Mouse (Mus musculus): ENCODE measurements around the gene Fbln2. TPM values are rescaled to one million over a fixed set of nuclear protein-coding genes. Genes with fewer than 3 reads are reported as not detected.

Gene Fbln2
- polyA plus RNA-seq, 1 experiment: 1,102 TPM

GRCm38 (mm10) chr6:91222694-91223346 is 10.6 kb downstream of the Fbln2 start:
- Histone ChIP-seq H3K4me3 (ENCODE audit: insufficient read depth, low read length) (no peak overlapping the region), H3K27ac (ENCODE audit: insufficient read depth, low read length) (no peak overlapping the region), H3K4me1 (ENCODE audit: control insufficient read depth, insufficient read depth, low read length) (peaks cover 9% of the 10 kb centered on the region; the same call in 1 of the 2 replicates)
- TF ChIP-seq POLR2A (IDR thresholded peaks at IDR 0.05; ENCODE audit: low read depth, low read length) (no peak), CTCF (IDR thresholded peaks at IDR 0.05; ENCODE audit: borderline replicate concordance, insufficient read depth, low read length) (no peak)

- TF ChIP-seq POLR2A (IDR thresholded peaks at IDR 0.05; ENCODE audit: low read depth, low read length): no peak
- no peak for TF ChIP-seq CTCF (IDR thresholded peaks at IDR 0.05; ENCODE audit: borderline replicate concordance, insufficient read depth, low read length)
Observed at GRCm38 (mm10) chr6:91224939-91225338, 12.7 kb downstream of the Fbln2 start.

GRCm38 (mm10) chr6:91225346-91225745 is 13.1 kb downstream of the Fbln2 start:
- Histone ChIP-seq H3K4me1 (ENCODE audit: control insufficient read depth, insufficient read depth, low read length) (peaks cover 6% of the 10 kb centered on the region; the same call in 1 of the 2 replicates), H3K27ac (ENCODE audit: insufficient read depth, low read length) (no peak overlapping the region), H3K4me3 (ENCODE audit: insufficient read depth, low read length) (no peak overlapping the region)
- TF ChIP-seq POLR2A (IDR thresholded peaks at IDR 0.05; ENCODE audit: low read depth, low read length): no peak
- TF ChIP-seq CTCF (IDR thresholded peaks at IDR 0.05; ENCODE audit: borderline replicate concordance, insufficient read depth, low read length): no peak

More at GRCm38 (mm10) chr6:91224939-91225338, 12.7 kb downstream of the Fbln2 start:
- no peak overlapping the region for H3K4me3 ChIP-seq (ENCODE audit: insufficient read depth, low read length)
- peaks cover 6% of the 10 kb centered on the region; the same call in 1 of the 2 replicates for H3K4me1 ChIP-seq (ENCODE audit: control insufficient read depth, insufficient read depth, low read length)
- no peak overlapping the region for H3K27ac ChIP-seq (ENCODE audit: insufficient read depth, low read length)

GRCm38 (mm10) chr6:91226058-91226457 is 13.8 kb downstream of the Fbln2 start:
- Histone ChIP-seq H3K4me1 (ENCODE audit: control insufficient read depth, insufficient read depth, low read length) (peaks cover 6% of the 10 kb centered on the region; the same call in 1 of the 2 replicates), H3K27ac (ENCODE audit: insufficient read depth, low read length) (no peak overlapping the region), H3K4me3 (ENCODE audit: insufficient read depth, low read length) (no peak overlapping the region)
- TF ChIP-seq POLR2A (IDR thresholded peaks at IDR 0.05; ENCODE audit: low read depth, low read length) (no peak), CTCF (IDR thresholded peaks at IDR 0.05; ENCODE audit: borderline replicate concordance, insufficient read depth, low read length) (no peak)

GRCm38 (mm10) chr6:91228980-91229379 is 16.7 kb downstream of the Fbln2 start:
- H3K27ac ChIP-seq (ENCODE audit: insufficient read depth, low read length): no peak overlapping the region
- H3K4me1 ChIP-seq (ENCODE audit: control insufficient read depth, insufficient read depth, low read length): peaks cover 19% of the 10 kb centered on the region
- TF ChIP-seq POLR2A (IDR thresholded peaks at IDR 0.05; ENCODE audit: low read depth, low read length): no peak
- no peak for TF ChIP-seq CTCF (IDR thresholded peaks at IDR 0.05; ENCODE audit: borderline replicate concordance, insufficient read depth, low read length)
- no peak overlapping the region for H3K4me3 ChIP-seq (ENCODE audit: insufficient read depth, low read length)

- peaks cover 21% of the 10 kb centered on the region for H3K4me1 ChIP-seq (ENCODE audit: control insufficient read depth, insufficient read depth, low read length)
- no peak overlapping the region for H3K4me3 ChIP-seq (ENCODE audit: insufficient read depth, low read length)
- no peak overlapping the region for H3K27ac ChIP-seq (ENCODE audit: insufficient read depth, low read length)
- TF ChIP-seq CTCF (IDR thresholded peaks at IDR 0.05; ENCODE audit: borderline replicate concordance, insufficient read depth, low read length): no peak
- no peak for TF ChIP-seq POLR2A (IDR thresholded peaks at IDR 0.05; ENCODE audit: low read depth, low read length)
Observed at GRCm38 (mm10) chr6:91231000-91231399, 18.7 kb downstream of the Fbln2 start.

GRCm38 (mm10) chr6:91231523-91231922 is 19.3 kb downstream of the Fbln2 start:
- H3K4me3 ChIP-seq (ENCODE audit: insufficient read depth, low read length): no peak overlapping the region
- H3K4me1 ChIP-seq (ENCODE audit: control insufficient read depth, insufficient read depth, low read length): peaks cover 23% of the 10 kb centered on the region
- no peak overlapping the region for H3K27ac ChIP-seq (ENCODE audit: insufficient read depth, low read length)
- TF ChIP-seq CTCF (IDR thresholded peaks at IDR 0.05; ENCODE audit: borderline replicate concordance, insufficient read depth, low read length) (no peak), POLR2A (IDR thresholded peaks at IDR 0.05; ENCODE audit: low read depth, low read length) (no peak)

GRCm38 (mm10) chr6:91233011-91233410 is 20.8 kb downstream of the Fbln2 start:
- H3K4me1 ChIP-seq (ENCODE audit: control insufficient read depth, insufficient read depth, low read length): peaks cover 23% of the 10 kb centered on the region

GRCm38 (mm10) chr6:91233424-91234015 is 21.3 kb downstream of the Fbln2 start:
- Histone ChIP-seq H3K27ac (ENCODE audit: insufficient read depth, low read length) (no peak overlapping the region), H3K4me3 (ENCODE audit: insufficient read depth, low read length) (no peak overlapping the region), H3K4me1 (ENCODE audit: control insufficient read depth, insufficient read depth, low read length) (peaks cover 23% of the 10 kb centered on the region)
- no peak for TF ChIP-seq POLR2A (IDR thresholded peaks at IDR 0.05; ENCODE audit: low read depth, low read length)
- no peak for TF ChIP-seq CTCF (IDR thresholded peaks at IDR 0.05; ENCODE audit: borderline replicate concordance, insufficient read depth, low read length)

More at GRCm38 (mm10) chr6:91233011-91233410, 20.8 kb downstream of the Fbln2 start:
- Histone ChIP-seq H3K4me3 (ENCODE audit: insufficient read depth, low read length) (no peak overlapping the region), H3K27ac (ENCODE audit: insufficient read depth, low read length) (no peak overlapping the region)
- TF ChIP-seq POLR2A (IDR thresholded peaks at IDR 0.05; ENCODE audit: low read depth, low read length) (no peak), CTCF (IDR thresholded peaks at IDR 0.05; ENCODE audit: borderline replicate concordance, insufficient read depth, low read length) (no peak)

GRCm38 (mm10) chr6:91236006-91236405 is 23.8 kb downstream of the Fbln2 start:
- Histone ChIP-seq H3K4me1 (ENCODE audit: control insufficient read depth, insufficient read depth, low read length) (peaks cover 25% of the 10 kb centered on the region), H3K27ac (ENCODE audit: insufficient read depth, low read length) (no peak overlapping the region), H3K4me3 (ENCODE audit: insufficient read depth, low read length) (no peak overlapping the region)
- TF ChIP-seq CTCF (IDR thresholded peaks at IDR 0.05; ENCODE audit: borderline replicate concordance, insufficient read depth, low read length) (no peak), POLR2A (IDR thresholded peaks at IDR 0.05; ENCODE audit: low read depth, low read length) (no peak)
